Mouse (Mus musculus) midbrain, postnatal 0 days (tissue): ENCODE measurements at regions not wholly inside any gene's neighbourhood (a gene's known extent, or its start where the extent isn't known, plus 50 kb on each side); places are given as distances from the start of the nearest gene placed in this dataset.

Source experiments
- ATAC-seq: fragments of 200-750 bp; cut with Nextera tagmentation; 2 replicates; pipeline ENCODE4 v1.8.0; 2017; ENCODE audit warnings: moderate number of reproducible peaks, mild to moderate bottlenecking, moderate TSS enrichment, moderate library complexity; ENCODE audit not compliant: low FRiP score
- DNase-seq: peaks from one replicate; pipeline ENCODE4 v3.0.0-alpha.2; 2015; ENCODE audit warnings: low spot score
- H3K27ac ChIP-seq: fragments of 300-500 bp; sonication (generic); 2 replicates; pipeline ENCODE4 v1.5.1; 2014; ENCODE audit warnings: low read depth, mild to moderate bottlenecking, low read length, mixed read lengths
- H3K27me3 ChIP-seq: fragments of 300-500 bp; sonication (generic); 2 replicates; pipeline ENCODE4 v1.6.1; 2014; ENCODE audit warnings: low read length, control low read depth, mixed read lengths; ENCODE audit not compliant: insufficient read depth
- H3K36me3 ChIP-seq: fragments of 300-500 bp; sonication (generic); 2 replicates; pipeline ENCODE4 v1.6.1; 2014; ENCODE audit warnings: low read length, control low read depth, mixed read lengths; ENCODE audit not compliant: insufficient read depth
- H3K4me1 ChIP-seq: fragments of 300-500 bp; sonication (generic); 2 replicates; pipeline ENCODE4 v1.6.1; 2014; ENCODE audit warnings: mild to moderate bottlenecking, control low read depth, antibody characterized with exemption, low read length, mixed read lengths; ENCODE audit not compliant: insufficient read depth
- H3K4me2 ChIP-seq: fragments of 300-500 bp; sonication (generic); 2 replicates; pipeline ENCODE4 v1.6.1; 2014; ENCODE audit warnings: low read depth, mild to moderate bottlenecking, low read length, mixed read lengths; ENCODE audit not compliant: poor library complexity, severe bottlenecking
- H3K4me3 ChIP-seq: fragments of 300-500 bp; sonication (generic); 2 replicates; pipeline ENCODE4 v1.5.1; 2014; ENCODE audit warnings: low read depth, mild to moderate bottlenecking, low read length, moderate library complexity
- H3K9ac ChIP-seq: fragments of 300-500 bp; sonication (generic); replicated peaks from 2 replicates; pipeline ENCODE4 v1.6.1; 2014; ENCODE audit warnings: mild to moderate bottlenecking, low read length, moderate library complexity, mixed read lengths; ENCODE audit not compliant: poor library complexity, severe bottlenecking
- H3K9me3 ChIP-seq: fragments of 300-500 bp; sonication (generic); 2 replicates; pipeline ENCODE4 v1.6.1; 2016; ENCODE audit warnings: low read length, control low read depth
- CTCF ChIP-seq: IDR thresholded peaks from 2 replicates; pipeline ENCODE4 v1.5.1; 2016; ENCODE audit warnings: antibody characterized with exemption, mild to moderate bottlenecking
- WGBS: fragments of 180-500 bp; shearing (Covaris S2); extraction: QIAGEN DNeasy Blood & Tissue Kit; methylation state at CpG from one replicate; pipeline ENCODE4 v1.1.7; 2014; 5-methylcytosine and 5-hydroxymethylcytosine counted together

DNA sequence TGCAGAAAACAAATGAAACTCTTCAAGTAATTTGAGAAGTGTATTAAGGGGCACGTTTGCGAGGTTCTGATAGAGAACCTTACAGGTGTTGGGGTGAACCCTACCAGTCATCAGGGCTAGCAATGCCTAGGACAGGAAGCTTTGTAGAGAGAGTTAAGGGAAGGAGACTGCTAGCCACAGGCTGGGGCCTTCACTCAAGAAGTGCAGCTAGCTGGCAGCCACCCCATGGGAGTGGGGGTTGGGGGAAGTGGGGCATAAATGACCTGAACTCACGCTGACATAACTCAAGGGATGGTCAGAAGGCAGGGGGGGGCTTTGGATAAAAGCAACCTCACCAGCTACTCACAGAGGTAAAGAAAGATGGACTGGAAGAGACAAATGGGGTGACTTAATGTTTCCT lies 80.3 kb upstream of the Gm47985 start:
- DNase-seq (no peak), ATAC-seq (no peak)
- Histone ChIP-seq H3K4me3 (no peak overlapping the region), H3K4me1 (no peaks in the 10 kb centered on the region), H3K9me3 (no peaks in the 10 kb centered on the region), H3K36me3 (no peaks in the 10 kb centered on the region), H3K27ac (no peak overlapping the region), H3K9ac (no peak overlapping the region), H3K4me2 (no peak overlapping the region), H3K27me3 (no peaks in the 10 kb centered on the region)
- WGBS: 85% methylated on average over 3 of the region's 3 CpGs
- TF ChIP-seq CTCF: no peak

DNA sequence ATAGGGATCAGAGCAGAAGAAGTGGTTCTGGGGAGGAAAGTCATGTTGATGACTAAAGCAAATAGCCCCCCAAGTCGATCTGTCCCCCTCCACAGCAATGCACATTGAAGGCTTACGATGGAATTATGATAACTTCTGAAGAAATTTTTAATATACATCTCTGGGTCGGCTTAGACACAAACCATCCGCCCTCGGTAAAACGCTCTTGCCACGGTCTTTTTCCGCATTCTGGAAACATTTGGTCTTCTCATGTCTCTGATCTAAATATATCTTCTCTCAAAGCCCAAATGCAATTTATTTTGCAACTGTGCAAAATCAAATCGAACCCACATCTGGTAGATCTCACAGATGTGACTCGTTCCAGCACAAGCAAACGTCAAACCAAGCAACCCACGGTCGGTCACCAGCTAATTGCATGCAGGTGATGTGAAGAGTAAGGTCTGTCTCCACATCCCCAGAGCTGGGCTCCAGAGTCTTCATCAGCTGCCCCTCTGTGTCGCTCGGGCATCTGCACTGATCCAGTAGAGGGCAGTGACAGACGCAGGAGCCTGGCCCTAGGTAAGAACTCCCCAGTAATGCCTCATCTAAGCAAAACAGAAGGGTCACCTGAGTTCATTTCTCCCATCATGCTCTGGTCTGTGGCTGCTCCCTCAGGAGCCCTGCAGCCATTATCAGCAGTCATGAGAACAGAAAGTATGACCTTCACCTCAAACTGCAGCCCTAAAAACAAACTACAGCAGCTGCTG lies 79.5 kb upstream of the Gm47985 start:
- H3K9ac ChIP-seq: no peak overlapping the region
- no peak for ATAC-seq
- 88% methylated on average over 16 of the region's 16 CpGs for WGBS
- no peak for TF ChIP-seq CTCF
- no peak overlapping the region for H3K4me2 ChIP-seq
- H3K27me3 ChIP-seq: no peaks in the 10 kb centered on the region
- DNase-seq: no peak
- no peaks in the 10 kb centered on the region for H3K36me3 ChIP-seq
- H3K9me3 ChIP-seq: no peaks in the 10 kb centered on the region
- H3K27ac ChIP-seq: no peak overlapping the region
- no peaks in the 10 kb centered on the region for H3K4me1 ChIP-seq
- H3K4me3 ChIP-seq: no peak overlapping the region

DNA sequence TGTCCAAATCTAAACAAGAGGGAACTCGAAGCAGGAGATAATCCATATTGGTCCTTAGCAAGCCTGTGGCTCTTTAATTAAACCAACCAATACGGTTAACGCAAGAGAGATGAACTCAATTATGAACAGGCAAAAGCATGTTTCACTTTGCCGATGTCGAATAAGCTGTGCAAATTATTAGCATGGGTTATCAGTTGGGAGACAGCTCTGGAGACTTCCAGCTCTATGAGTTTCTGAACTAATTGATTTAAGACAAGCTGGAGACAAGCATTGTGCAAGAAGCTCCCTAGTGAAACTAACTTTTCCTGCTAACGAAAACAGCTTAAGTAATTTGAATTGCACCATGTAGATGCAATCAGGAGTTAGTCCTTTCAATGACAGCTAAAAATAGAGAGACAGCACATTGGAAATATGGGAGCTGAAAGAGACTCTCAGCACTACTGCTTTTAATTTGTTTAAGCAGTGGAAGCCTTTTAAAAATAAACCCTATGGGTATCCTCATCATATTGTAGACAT lies 78.8 kb upstream of the Gm47985 start:
- 60% methylated on average over 6 of the region's 6 CpGs for WGBS

DNA sequence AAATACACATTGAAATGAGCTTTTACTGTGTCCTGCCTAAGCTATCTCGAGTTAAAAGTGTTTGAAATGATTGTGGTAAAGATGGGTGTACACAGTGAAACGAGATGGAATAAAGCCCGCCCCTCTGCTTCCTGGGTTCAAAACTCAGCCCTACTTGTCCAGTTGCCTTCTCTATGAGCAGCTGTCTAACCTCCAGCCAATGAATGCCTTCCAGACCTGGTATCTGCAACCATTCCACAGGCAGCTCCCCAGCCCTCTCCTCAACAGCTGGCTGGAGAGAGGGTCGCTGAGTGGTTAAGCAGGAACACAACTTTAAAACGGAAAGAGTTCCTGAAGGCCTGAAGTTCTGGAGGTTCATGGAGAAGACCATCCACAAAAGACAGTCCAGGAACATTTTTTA lies 78.0 kb upstream of the Gm47985 start:
- no peak overlapping the region for H3K27ac ChIP-seq
- DNase-seq (no peak), ATAC-seq (no peak)
- H3K36me3 ChIP-seq: no peaks in the 10 kb centered on the region
- 89% methylated on average over 5 of the region's 5 CpGs for WGBS
- no peak overlapping the region for H3K4me2 ChIP-seq
- H3K4me3 ChIP-seq: no peak overlapping the region
- no peak for TF ChIP-seq CTCF
- no peaks in the 10 kb centered on the region for H3K27me3 ChIP-seq
- no peaks in the 10 kb centered on the region for H3K9me3 ChIP-seq
- no peak overlapping the region for H3K9ac ChIP-seq
- H3K4me1 ChIP-seq: no peaks in the 10 kb centered on the region

More for the DNA sequence above, 78.8 kb upstream of the Gm47985 start:
- no peak overlapping the region for H3K9ac ChIP-seq
- H3K4me2 ChIP-seq: no peak overlapping the region
- no peaks in the 10 kb centered on the region for H3K27me3 ChIP-seq
- H3K27ac ChIP-seq: no peak overlapping the region
- TF ChIP-seq CTCF: no peak
- H3K4me1 ChIP-seq: no peaks in the 10 kb centered on the region
- no peaks in the 10 kb centered on the region for H3K9me3 ChIP-seq
- no peaks in the 10 kb centered on the region for H3K36me3 ChIP-seq
- H3K4me3 ChIP-seq: no peak overlapping the region
- peak; percentile 33 for DNase-seq
- ATAC-seq: no peak

DNA sequence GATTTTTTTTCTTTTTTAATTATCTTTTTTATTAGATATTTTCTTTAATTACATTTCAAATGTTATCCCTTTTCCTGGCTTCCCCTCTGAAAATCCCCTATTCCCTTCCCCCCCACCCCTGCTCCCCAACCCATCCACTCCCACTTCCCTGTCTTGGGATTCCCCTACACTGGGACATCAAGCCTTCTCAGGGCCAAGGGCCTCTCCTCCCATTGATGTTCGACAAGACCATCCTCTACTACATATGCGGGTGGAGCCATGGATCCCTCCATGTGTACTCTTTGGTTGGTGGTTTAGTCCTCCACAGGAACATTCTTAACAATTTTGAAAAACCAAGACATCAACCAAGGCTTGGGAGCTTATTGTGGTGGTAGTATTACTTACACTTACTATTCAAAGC lies 77.5 kb upstream of the Gm47985 start:
- ATAC-seq: no peak

DNA sequence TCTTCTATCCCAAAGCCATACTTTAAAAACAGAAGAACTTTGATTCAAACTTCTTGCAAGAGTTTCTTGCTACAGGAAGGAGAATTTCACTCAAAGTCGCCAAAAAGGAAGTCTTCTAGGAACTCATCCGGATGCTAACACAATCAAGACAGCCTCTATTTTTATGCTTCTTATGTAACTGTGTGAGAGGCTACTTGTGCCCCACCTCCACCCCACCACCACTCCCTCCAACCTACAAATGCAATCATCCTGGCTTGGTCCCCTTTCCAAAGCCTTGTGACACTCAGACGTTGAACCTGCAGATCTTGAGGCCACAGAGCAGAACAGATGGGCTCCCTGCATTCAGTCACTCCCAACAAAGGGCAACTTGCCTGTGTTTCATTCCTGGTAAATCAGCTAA lies 77.1 kb upstream of the Gm47985 start:
- no peak for TF ChIP-seq CTCF
- ATAC-seq: no peak
- DNase-seq: no peak
- H3K36me3 ChIP-seq: no peaks in the 10 kb centered on the region
- no peaks in the 10 kb centered on the region for H3K9me3 ChIP-seq
- 71% methylated on average over 3 of the region's 3 CpGs for WGBS
- no peak overlapping the region for H3K4me3 ChIP-seq
- no peak overlapping the region for H3K9ac ChIP-seq
- no peak overlapping the region for H3K4me2 ChIP-seq
- no peak overlapping the region for H3K27ac ChIP-seq
- no peaks in the 10 kb centered on the region for H3K4me1 ChIP-seq
- H3K27me3 ChIP-seq: no peaks in the 10 kb centered on the region

More for the DNA sequence above, 77.5 kb upstream of the Gm47985 start:
- no peak overlapping the region for H3K4me2 ChIP-seq
- no peak overlapping the region for H3K4me3 ChIP-seq
- H3K27ac ChIP-seq: no peak overlapping the region
- H3K36me3 ChIP-seq: no peaks in the 10 kb centered on the region
- DNase-seq: no peak
- WGBS: 93% methylated on average over 2 of the region's 2 CpGs
- H3K4me1 ChIP-seq: no peaks in the 10 kb centered on the region
- H3K9ac ChIP-seq: no peak overlapping the region
- TF ChIP-seq CTCF: no peak
- H3K9me3 ChIP-seq: no peaks in the 10 kb centered on the region
- no peaks in the 10 kb centered on the region for H3K27me3 ChIP-seq
